ENCODE assay signal across 9 mouse cellular contexts in genomic region chr6:126921111-126921881, GRCm38 (mm10). TPM values are rescaled to one million over a fixed set of nuclear protein-coding genes. Genes with fewer than 3 reads are reported as not detected.
A peak's percentile ranks its signal among the peaks of the same experiment; 100 is the strongest.
DNase-seq lines count a peak whose midpoint lies in the region; ATAC-seq lines count a peak whose summit lies in the region.
"Had no signal": no experiment of that assay in that cellular context is flagged by ENCODE, and none has a peak within 500 bp of the region (broad histone marks: within the 10 kb centered on the region; RNA-seq: fewer than 3 reads in every experiment).

Dyrk4 (minus strand) TSS chr6:126921839.

- peak within 1 kb of the TSS; percentile 72 for H3K27ac ChIP-seq in heart, embryonic 10.5 days
- H3K27ac ChIP-seq in stomach, embryonic 16.5 days (ENCODE audit: low read length), result peak within 1 kb of the TSS; percentile 91
- H3K27ac ChIP-seq: macrophage had no signal

- WGBS in heart, embryonic 10.5 days, result 9% methylated on average over 21 of the region's 21 CpGs
- WGBS in stomach, embryonic 16.5 days, result 7% methylated on average over 21 of the region's 21 CpGs

- peak; percentile 32 for DNase-seq in layer of hippocampus, adult 11-12 months (ENCODE audit: low spot score)
- no peak for DNase-seq in layer of hippocampus, adult 8-10 months (ENCODE audit: low spot score in 2 of 2)
- peak; percentile 73 for DNase-seq in heart, embryonic 10.5 days (ENCODE audit: low spot score)
- peak; percentile 31 for DNase-seq in kidney, postnatal 14 days
- peak; percentile 30 for DNase-seq in lung, postnatal 25 days (ENCODE audit: low spot score)
- DNase-seq in cerebellum, adult 11-12 months, result no peak

- H3K9me3 ChIP-seq in heart, embryonic 10.5 days, result no peaks in the 10 kb centered on the region
- no peaks in the 10 kb centered on the region for H3K9me3 ChIP-seq in stomach, embryonic 16.5 days (replicated peaks; ENCODE audit: control insufficient read depth, low read length)

- peaks cover 5% of the 10 kb centered on the region; the same call in 1 of the 2 replicates for H3K4me1 ChIP-seq in heart, embryonic 10.5 days
- peaks cover 8% of the 10 kb centered on the region; the same call in 1 of the 2 replicates for H3K4me1 ChIP-seq in stomach, embryonic 16.5 days (ENCODE audit: control insufficient read depth, insufficient read depth, low read length)

- peak within 1 kb of the TSS; percentile 67 for H3K9ac ChIP-seq in stomach, embryonic 16.5 days (ENCODE audit: low read length)

- peak within 1 kb of the TSS; percentile 54 for H3K4me2 ChIP-seq in stomach, embryonic 16.5 days (ENCODE audit: low read depth, low read length)

- peak within 1 kb of the TSS; percentile 47 for H3K4me3 ChIP-seq in heart, embryonic 10.5 days
- H3K4me3 ChIP-seq in stomach, embryonic 16.5 days (replicated peaks; ENCODE audit: low read length), result peak within 1 kb of the TSS; percentile 29

- peak; percentile 65; the same call in 1 of the 2 replicates for ATAC-seq in common myeloid progenitor, adult 5-6 weeks (replicated peaks; ENCODE audit: low read depth, poor library complexity, severe bottlenecking)
- ATAC-seq in stomach, embryonic 16.5 days (ENCODE audit: insufficient read depth, low FRiP score), result peak; percentile 96

- peaks cover 41% of the 10 kb centered on the region for H3K36me3 ChIP-seq in heart, embryonic 10.5 days
- peaks cover 16% of the 10 kb centered on the region; the same call in 1 of the 2 replicates for H3K36me3 ChIP-seq in stomach, embryonic 16.5 days (ENCODE audit: control insufficient read depth, insufficient read depth, low read length)

- H3K27me3 ChIP-seq in heart, embryonic 10.5 days (ENCODE audit: insufficient read depth, poor library complexity, severe bottlenecking), result no peaks in the 10 kb centered on the region
- H3K27me3 ChIP-seq in stomach, embryonic 16.5 days (ENCODE audit: control insufficient read depth, insufficient read depth, low read length), result no peaks in the 10 kb centered on the region

RNA-seq across cellular contexts. Expression of gene Dyrk4, which starts in this region (rescaled TPM):
- total RNA-seq in layer of hippocampus, adult 8-10 months (2022), result 1 to 10 TPM in 1 of 4 experiments, under 1 TPM in 2, not detected in 1; 0.19 to 1.0 (median 0.45) TPM
- not detected in 2 replicates for total RNA-seq in common myeloid progenitor, adult 5-6 weeks (2017)
- not detected in 2 replicates for polyA plus RNA-seq in heart, embryonic 10.5 days (2016; fragmentation: Nextera tagmentation; extraction: Ambion mirVana)
- 0.22 TPM in 1 of 2 replicates, not detected in the other for polyA plus RNA-seq in stomach, embryonic 16.5 days (2015; fragmentation: Nextera tagmentation; extraction: Ambion mirVana)
- polyA plus RNA-seq: macrophage had no signal

Comparison
In these comparisons a context has a peak if more than half of its experiments do, and no peak if none do; other contexts are left out.
1. DNase-seq: peak in layer of hippocampus, adult 11-12 months (single experiment), kidney, postnatal 14 days (single experiment) and lung, postnatal 25 days (single experiment); none in layer of hippocampus, adult 8-10 months (0 of 2) and cerebellum, adult 11-12 months (single experiment).
2. Peak in ATAC-seq in common myeloid progenitor, adult 5-6 weeks; RNA of the gene not detected or under 1 TPM.
3. Peak in DNase-seq, H3K4me3 ChIP-seq and H3K27ac ChIP-seq in heart, embryonic 10.5 days; RNA of the gene not detected or under 1 TPM.
4. Peak in ATAC-seq, H3K4me3 ChIP-seq, H3K27ac ChIP-seq, H3K9ac ChIP-seq and H3K4me2 ChIP-seq in stomach, embryonic 16.5 days; RNA of the gene not detected or under 1 TPM.